Mouse (Mus musculus) kidney, adult 2 months (tissue): Measurements from ENCODE around the gene Unc13c. TPM values are rescaled to one million over a fixed set of nuclear protein-coding genes. Genes with fewer than 3 reads are reported as not detected.

Source experiments
- DNase-seq: peaks from one replicate; pipeline ENCODE4 v3.0.0; 2021
- H3K27ac ChIP-seq: fragments of 200-500 bp; 2 replicates; pipeline ENCODE4 v1.5.1; 2012; ENCODE audit warnings: low read depth, low read length, control low read depth, inconsistent platforms; ENCODE audit not compliant: insufficient read depth
- H3K27me3 ChIP-seq: fragments of 200-500 bp; replicated peaks from 2 replicates; pipeline ENCODE4 v1.6.1; 2012; ENCODE audit warnings: mild to moderate bottlenecking, moderate library complexity, low read length, inconsistent platforms; ENCODE audit not compliant: control insufficient read depth, insufficient read depth
- H3K36me3 ChIP-seq: fragments of 200-500 bp; 2 replicates; pipeline ENCODE4 v1.6.1; 2012; ENCODE audit warnings: mild to moderate bottlenecking, moderate library complexity, low read length, inconsistent platforms; ENCODE audit not compliant: control insufficient read depth, insufficient read depth
- H3K4me1 ChIP-seq: fragments of 200-500 bp; 2 replicates; pipeline ENCODE4 v1.6.1; 2011; ENCODE audit warnings: low read length; ENCODE audit not compliant: control insufficient read depth, insufficient read depth
- H3K4me3 ChIP-seq: fragments of 200-500 bp; 2 replicates; pipeline ENCODE4 v1.5.1; 2011; ENCODE audit warnings: mild to moderate bottlenecking, low read depth, low read length, control low read depth; ENCODE audit not compliant: insufficient read depth
- CTCF ChIP-seq: fragments of 200-500 bp; conservative IDR thresholded peaks from 2 replicates; pipeline ENCODE4 v1.5.1; 2011; ENCODE audit warnings: low read depth, mild to moderate bottlenecking, control low read depth, low read length, moderate library complexity, mixed read lengths; ENCODE audit not compliant: insufficient read depth, insufficient read length
- POLR2A ChIP-seq: fragments of 200-500 bp; IDR thresholded peaks from one replicate; pipeline ENCODE4 v1.6.1; 2011; ENCODE audit warnings: low read depth, low read length, control low read depth
- WGBS: fragments of 180-500 bp; shearing (Covaris S2); methylation state at CpG from one replicate; pipeline ENCODE4 v1.1.7; 2018; 5-methylcytosine and 5-hydroxymethylcytosine counted together
- polyA plus RNA-seq: library from polyadenylated mRNA; depleted of rRNA; stranded (reverse); fragments of >200 nt; gene quantifications from 2 replicates; pipeline ENCODE4 v1.2.3, GENCODE M21; 2012

Gene Unc13c
- polyA plus RNA-seq, 1 experiment, result 0.28 TPM

GRCm38 (mm10) chr9:73697103-73697502 is 271.7 kb downstream of the Unc13c start:
- Histone ChIP-seq H3K27me3 (no peaks in the 10 kb centered on the region), H3K36me3 (no peaks in the 10 kb centered on the region), H3K27ac (no peak overlapping the region), H3K4me1 (no peaks in the 10 kb centered on the region), H3K4me3 (no peak overlapping the region)
- 66% methylated on average over 2 of the region's 2 CpGs for WGBS
- TF ChIP-seq CTCF (no peak), POLR2A (no peak)
- no peak for DNase-seq

GRCm38 (mm10) chr9:73681580-73681979 is 287.2 kb downstream of the Unc13c start:
- H3K36me3 ChIP-seq, result no peaks in the 10 kb centered on the region
- no peaks in the 10 kb centered on the region for H3K4me1 ChIP-seq
- no peak overlapping the region for H3K27ac ChIP-seq
- TF ChIP-seq CTCF, result no peak
- no peak for TF ChIP-seq POLR2A
- 74% methylated on average over 2 of the region's 2 CpGs for WGBS
- no peak overlapping the region for H3K4me3 ChIP-seq
- no peaks in the 10 kb centered on the region for H3K27me3 ChIP-seq
- no peak for DNase-seq

- no peaks in the 10 kb centered on the region for H3K27me3 ChIP-seq
- H3K4me3 ChIP-seq, result no peak overlapping the region
- TF ChIP-seq POLR2A, result no peak
- no peak for TF ChIP-seq CTCF
- 84% methylated on average over 13 of the region's 13 CpGs for WGBS
- H3K36me3 ChIP-seq, result no peaks in the 10 kb centered on the region
- no peak for DNase-seq
- H3K27ac ChIP-seq, result no peak overlapping the region
- H3K4me1 ChIP-seq, result no peaks in the 10 kb centered on the region
These were observed 287.9 kb downstream of the Unc13c start for GRCm38 (mm10) chr9:73680545-73681495.

GRCm38 (mm10) chr9:73671656-73672212 is 297.0 kb downstream of the Unc13c start:
- Histone ChIP-seq H3K27me3 (no peaks in the 10 kb centered on the region), H3K4me1 (no peaks in the 10 kb centered on the region), H3K36me3 (no peaks in the 10 kb centered on the region), H3K4me3 (no peak overlapping the region), H3K27ac (no peak overlapping the region)
- WGBS, result 31% methylated on average over 6 of the region's 6 CpGs
- TF ChIP-seq POLR2A (no peak), CTCF (no peak)
- peak; percentile 7 for DNase-seq

GRCm38 (mm10) chr9:73670040-73670439 is 298.7 kb downstream of the Unc13c start:
- H3K27ac ChIP-seq, result no peak overlapping the region
- no peaks in the 10 kb centered on the region for H3K27me3 ChIP-seq
- no peak overlapping the region for H3K4me3 ChIP-seq
- no peaks in the 10 kb centered on the region for H3K4me1 ChIP-seq
- WGBS, result 86% methylated on average over 2 of the region's 2 CpGs
- no peak for DNase-seq
- no peaks in the 10 kb centered on the region for H3K36me3 ChIP-seq
- TF ChIP-seq POLR2A (no peak), CTCF (no peak)

GRCm38 (mm10) chr9:73662839-73663238 is 305.9 kb downstream of the Unc13c start:
- no peak for DNase-seq
- 90% methylated on average over 7 of the region's 7 CpGs for WGBS
- H3K27ac ChIP-seq, result no peak overlapping the region
- H3K4me3 ChIP-seq, result no peak overlapping the region
- H3K4me1 ChIP-seq, result no peaks in the 10 kb centered on the region
- H3K27me3 ChIP-seq, result no peaks in the 10 kb centered on the region; the same call in 1 of the 2 replicates
- no peaks in the 10 kb centered on the region for H3K36me3 ChIP-seq
- no peak for TF ChIP-seq CTCF
- no peak for TF ChIP-seq POLR2A

GRCm38 (mm10) chr9:73649088-73649487 is 319.7 kb downstream of the Unc13c start:
- 74% methylated on average over 1 of the region's 1 CpGs for WGBS

More at GRCm38 (mm10) chr9:73649088-73649487, 319.7 kb downstream of the Unc13c start:
- Histone ChIP-seq H3K27me3 (no peaks in the 10 kb centered on the region), H3K36me3 (no peaks in the 10 kb centered on the region), H3K4me3 (no peak overlapping the region), H3K4me1 (no peaks in the 10 kb centered on the region), H3K27ac (no peak overlapping the region)
- no peak for TF ChIP-seq POLR2A
- no peak for TF ChIP-seq CTCF
- peak; percentile 6 for DNase-seq
